ENCODE assay signal across 8 mouse cellular contexts in the genomic region with DNA sequence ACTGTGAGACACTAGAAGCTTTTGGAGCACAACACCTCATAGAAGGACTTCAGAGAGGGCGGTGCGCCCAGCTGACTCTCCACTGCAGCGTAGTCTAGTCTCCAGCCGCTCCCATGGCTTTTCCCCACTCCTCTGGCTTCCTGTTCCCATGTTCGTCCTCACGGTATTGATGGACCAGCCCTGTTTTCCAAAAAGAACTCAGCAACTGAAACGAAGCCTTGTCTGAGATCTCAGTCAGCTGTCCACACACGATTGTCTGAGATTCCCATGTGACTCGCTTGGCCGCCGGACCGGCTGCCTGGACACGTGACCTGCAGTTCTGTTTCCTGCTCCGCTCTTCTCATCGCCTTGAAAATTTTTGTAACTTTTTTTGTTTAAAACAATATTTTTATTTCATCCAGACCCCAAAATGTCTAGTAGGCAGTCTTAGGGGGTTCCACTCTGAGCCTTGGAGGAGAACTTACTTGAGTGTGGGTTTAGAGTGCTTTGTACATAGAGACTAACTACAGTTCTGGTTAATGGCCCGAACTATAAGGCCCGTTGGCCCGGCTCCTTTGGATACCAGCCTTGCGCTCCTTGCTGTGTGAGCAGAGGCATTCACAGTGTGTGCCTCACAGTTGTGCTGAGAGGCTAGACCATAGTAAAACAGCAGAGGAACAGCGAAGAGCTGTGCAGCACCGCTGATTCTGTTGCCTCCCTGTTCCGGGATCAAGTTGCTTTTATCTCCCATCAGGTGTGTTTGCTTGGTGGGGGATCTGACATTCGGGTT. TPM values are rescaled to one million over a fixed set of nuclear protein-coding genes. Genes with fewer than 3 reads are reported as not detected.
A peak's percentile ranks its signal among the peaks of the same experiment; 100 is the strongest.
DNase-seq lines count a peak whose midpoint lies in the region; ATAC-seq lines count a peak whose summit lies in the region.

No protein-coding gene starts in this region.

- no peak for ATAC-seq in erythroblast, adult 5-6 weeks (replicated peaks; ENCODE audit: low FRiP score, poor library complexity, severe bottlenecking)

- peak; percentile 51 for DNase-seq in layer of hippocampus, adult 11-12 months (ENCODE audit: low spot score)
- DNase-seq in layer of hippocampus, postnatal 10 days (ENCODE audit: low spot score in 2 of 2), result no peak
- peak; percentile 99 for DNase-seq in heart, adult 11 months
- peak; percentile 30 to 33 for DNase-seq in kidney, adult 8-10 months
- peak; percentile 15 to 54 for DNase-seq in lung, postnatal 4 days
- DNase-seq in left cerebral cortex, adult 8-10 months (ENCODE audit: low spot score in 2 of 2), result no peak
- DNase-seq in spleen, postnatal 14 days (ENCODE audit: low spot score in 2 of 2), result no peak

RNA-seq across cellular contexts. Expression of a gene that starts 30.3 kb away (rescaled TPM):
- total RNA-seq in layer of hippocampus, postnatal 10 days (2021), result under 1 TPM; 0.23 to 0.42 TPM
- 24.9 and 26.5 TPM in 2 replicates for total RNA-seq in erythroblast, adult 5-6 weeks (2015; ENCODE audit: low replicate concordance)
- 6.2 and 14.2 TPM in 2 replicates for total RNA-seq in erythroblast, adult 5-6 weeks (2017; ENCODE audit: low replicate concordance)
- under 1 TPM; 0.35 to 0.89 (median 0.52) TPM for total RNA-seq in left cerebral cortex, adult 8-10 months (2022)

RNA-seq across cellular contexts. Expression of a gene that starts 40.6 kb away (rescaled TPM):
- total RNA-seq in layer of hippocampus, postnatal 10 days (2021), result under 1 TPM; 0.62 to 0.98 TPM
- 3.7 TPM in 1 of 2 replicates, not detected in the other for total RNA-seq in erythroblast, adult 5-6 weeks (2015; ENCODE audit: low replicate concordance)
- total RNA-seq in erythroblast, adult 5-6 weeks (2017; ENCODE audit: low replicate concordance), result 0.28 TPM in 1 of 2 replicates, not detected in the other
- 1 to 10 TPM in 3 of 4 experiments, under 1 TPM in 1; 0.78 to 2.0 (median 1.9) TPM for total RNA-seq in left cerebral cortex, adult 8-10 months (2022)

RNA-seq across cellular contexts. Expression of a gene that starts 45.5 kb away (rescaled TPM):
- total RNA-seq in layer of hippocampus, postnatal 10 days (2021), result not detected
- total RNA-seq in erythroblast, adult 5-6 weeks (2015; ENCODE audit: low replicate concordance), result not detected in 2 replicates
- total RNA-seq in erythroblast, adult 5-6 weeks (2017; ENCODE audit: low replicate concordance), result not detected in 2 replicates
- total RNA-seq in left cerebral cortex, adult 8-10 months (2022), result not detected

RNA-seq across cellular contexts. Expression of a gene that starts 45.5 kb away (rescaled TPM):
- total RNA-seq in layer of hippocampus, postnatal 10 days (2021), result 10 to 100 TPM; 66.5 to 94.2 TPM
- total RNA-seq in erythroblast, adult 5-6 weeks (2015; ENCODE audit: low replicate concordance), result 53.5 and 84.5 TPM in 2 replicates
- 93.1 and 317 TPM in 2 replicates for total RNA-seq in erythroblast, adult 5-6 weeks (2017; ENCODE audit: low replicate concordance)
- total RNA-seq in left cerebral cortex, adult 8-10 months (2022), result 100 to 1,000 TPM; 100 to 149 (median 127) TPM

RNA-seq across cellular contexts. Expression of a gene that starts 50.4 kb away (rescaled TPM):
- 1 to 10 TPM; 1.7 to 1.8 TPM for total RNA-seq in layer of hippocampus, postnatal 10 days (2021)
- total RNA-seq in erythroblast, adult 5-6 weeks (2015; ENCODE audit: low replicate concordance), result 0.42 TPM in 1 of 2 replicates, not detected in the other
- not detected in 2 replicates for total RNA-seq in erythroblast, adult 5-6 weeks (2017; ENCODE audit: low replicate concordance)
- 1 to 10 TPM; 1.1 to 1.6 (median 1.4) TPM for total RNA-seq in left cerebral cortex, adult 8-10 months (2022)

Comparison
In these comparisons a context has a peak if more than half of its experiments do, and no peak if none do; other contexts are left out.
1. DNase-seq: peak in layer of hippocampus, adult 11-12 months (single experiment), heart, adult 11 months (single experiment), kidney, adult 8-10 months (2 of 2) and lung, postnatal 4 days (2 of 2); none in layer of hippocampus, postnatal 10 days (0 of 2), left cerebral cortex, adult 8-10 months (0 of 2) and spleen, postnatal 14 days (0 of 2).